Mouse (Mus musculus) forebrain, embryonic 10.5 days (tissue): ENCODE data around the gene Ddx4. TPM values are rescaled to one million over a fixed set of nuclear protein-coding genes. Genes with fewer than 3 reads are reported as not detected.
"Not testable (repeated sequence)": the region's sequence is repeated elsewhere in the genome, so short reads cannot be mapped to it uniquely, and the experiment has no call there.

Source experiments
- DNase-seq: peaks from one replicate; pipeline ENCODE4 v3.0.0-alpha.2; 2017; ENCODE audit warnings: low spot score; ENCODE audit errors: extremely low spot score
- H3K27ac ChIP-seq: fragments of 300-500 bp; sonication (generic); 2 replicates; pipeline ENCODE4 v1.5.1; 2016; ENCODE audit warnings: mild to moderate bottlenecking
- H3K27me3 ChIP-seq: fragments of 300-500 bp; sonication (generic); 2 replicates; pipeline ENCODE4 v1.6.1; 2016; ENCODE audit warnings: mild to moderate bottlenecking; ENCODE audit not compliant: poor library complexity, severe bottlenecking
- H3K36me3 ChIP-seq: fragments of 300-500 bp; sonication (generic); replicated peaks from 2 replicates; pipeline ENCODE4 v1.6.1; 2016; ENCODE audit warnings: mild to moderate bottlenecking, moderate library complexity
- H3K4me1 ChIP-seq: fragments of 300-500 bp; sonication (generic); 2 replicates; pipeline ENCODE4 v1.6.1; 2016
- H3K4me3 ChIP-seq: fragments of 300-500 bp; sonication (generic); 2 replicates; pipeline ENCODE4 v1.5.1; 2016; ENCODE audit warnings: mild to moderate bottlenecking, moderate library complexity
- H3K9me3 ChIP-seq: fragments of 300-500 bp; sonication (generic); 2 replicates; pipeline ENCODE4 v1.6.1; 2016; ENCODE audit warnings: mild to moderate bottlenecking, moderate library complexity
- WGBS: fragments of 180-500 bp; shearing (Covaris S2); methylation state at CpG from one replicate; pipeline ENCODE4 v1.1.7; 2016; 5-methylcytosine and 5-hydroxymethylcytosine counted together
- polyA plus RNA-seq: library from polyadenylated mRNA; unstranded; fragments of >200 nt; fragmentation: Nextera tagmentation; extraction: Ambion mirVana; gene quantifications from 2 replicates; pipeline ENCODE4 v1.2.1, GENCODE M21; 2016

Ddx4 gene
- polyA plus RNA-seq, 1 experiment from 2014 or later, result 0.45 TPM

DNA sequence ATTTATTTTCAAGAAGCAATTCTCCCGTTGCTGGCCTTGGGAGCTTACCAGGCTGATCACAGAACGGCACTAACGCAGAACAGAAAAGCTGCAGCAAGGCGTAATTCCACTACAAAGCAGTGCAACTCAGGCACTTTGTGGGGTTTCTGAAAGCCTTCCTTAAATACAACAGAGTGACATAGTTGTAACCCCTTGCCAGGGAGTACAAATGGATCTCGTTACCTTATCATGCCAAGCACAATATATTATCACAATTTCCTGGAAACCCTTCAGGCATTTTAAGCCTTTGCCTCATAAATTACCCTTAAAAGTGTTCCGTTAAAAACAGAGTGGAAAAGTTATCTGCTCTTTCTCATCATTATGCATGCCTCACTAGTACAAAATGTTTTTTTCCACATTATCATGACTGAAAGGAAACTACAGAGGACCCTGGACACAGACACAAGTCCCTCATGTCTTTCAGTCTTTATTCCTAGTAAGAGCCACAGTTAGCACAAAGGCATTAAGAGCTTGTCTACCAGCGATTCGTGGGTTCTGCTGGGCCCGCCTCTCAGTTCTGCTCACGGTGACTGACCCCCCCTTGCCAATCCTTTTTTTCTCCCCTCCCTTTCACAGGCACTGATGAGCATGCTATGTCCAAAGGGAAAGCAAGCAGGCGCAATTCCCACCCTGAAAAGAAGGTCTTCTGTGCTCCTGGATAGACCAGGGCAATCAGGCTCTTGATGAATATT, 71.5 kb downstream of the Ddx4 start:
- Histone ChIP-seq H3K4me3 (no peak overlapping the region), H3K27ac (no peak overlapping the region), H3K36me3 (no peaks in the 10 kb centered on the region), H3K27me3 (no peaks in the 10 kb centered on the region), H3K9me3 (0 out of 2 replicates have a peak, but pooled peaks cover 3% of the 10 kb centered on the region), H3K4me1 (peaks cover 20% of the 10 kb centered on the region)
- WGBS, result 36% methylated on average over 11 of the region's 11 CpGs
- no peak for DNase-seq

DNA sequence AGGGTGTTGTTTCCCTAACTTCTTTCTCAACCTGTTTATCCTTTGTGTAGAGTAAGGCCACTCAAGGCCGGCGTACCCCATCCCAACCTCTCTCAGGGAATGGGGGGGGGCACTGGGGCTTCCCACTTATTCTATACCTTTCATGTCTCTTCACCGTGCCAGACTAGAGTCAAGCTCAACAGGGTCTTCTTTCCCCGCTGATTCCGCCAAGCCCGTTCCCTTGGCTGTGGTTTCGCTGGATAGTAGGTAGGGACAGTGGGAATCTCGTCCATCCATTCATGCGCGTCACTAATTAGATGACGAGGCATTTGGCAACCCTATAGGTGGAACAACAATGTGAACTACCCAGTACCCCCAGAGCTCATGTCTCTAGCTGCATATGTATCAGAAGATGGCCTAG, 74.2 kb downstream of the Ddx4 start:
- H3K9me3 ChIP-seq, DNase-seq, H3K27ac ChIP-seq, H3K27me3 ChIP-seq, H3K4me3 ChIP-seq, H3K36me3 ChIP-seq: not testable (repeated sequence)
- H3K4me1 ChIP-seq, result peaks cover 20% of the 10 kb centered on the region
- 91% methylated on average over 11 of the region's 11 CpGs for WGBS

DNA sequence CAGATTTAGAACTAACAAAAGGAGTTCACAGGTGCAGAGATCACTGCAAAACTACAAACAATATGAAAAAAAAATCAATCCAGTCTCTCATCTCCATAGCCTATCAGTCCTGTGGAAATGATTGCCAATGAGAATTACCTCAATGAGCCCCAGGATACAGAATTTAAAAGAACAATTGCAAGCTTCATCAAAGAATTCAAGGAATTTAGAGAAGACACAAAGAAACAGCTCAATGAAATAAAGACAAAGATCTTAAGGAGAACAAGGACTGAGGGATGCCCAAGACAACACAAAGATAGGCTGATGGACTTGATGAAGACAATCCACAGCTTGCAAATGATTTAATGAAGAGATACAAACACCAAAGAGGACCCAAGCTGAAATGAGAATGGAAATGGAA, 78.5 kb downstream of the Ddx4 start:
- no peak overlapping the region for H3K4me3 ChIP-seq
- H3K27me3 ChIP-seq, result no peaks in the 10 kb centered on the region
- no peaks in the 10 kb centered on the region for H3K4me1 ChIP-seq
- H3K36me3 ChIP-seq, result no peaks in the 10 kb centered on the region
- 0 out of 2 replicates have a peak, but pooled peaks cover 3% of the 10 kb centered on the region for H3K9me3 ChIP-seq
- H3K27ac ChIP-seq, result no peak overlapping the region
- no peak for DNase-seq

DNA sequence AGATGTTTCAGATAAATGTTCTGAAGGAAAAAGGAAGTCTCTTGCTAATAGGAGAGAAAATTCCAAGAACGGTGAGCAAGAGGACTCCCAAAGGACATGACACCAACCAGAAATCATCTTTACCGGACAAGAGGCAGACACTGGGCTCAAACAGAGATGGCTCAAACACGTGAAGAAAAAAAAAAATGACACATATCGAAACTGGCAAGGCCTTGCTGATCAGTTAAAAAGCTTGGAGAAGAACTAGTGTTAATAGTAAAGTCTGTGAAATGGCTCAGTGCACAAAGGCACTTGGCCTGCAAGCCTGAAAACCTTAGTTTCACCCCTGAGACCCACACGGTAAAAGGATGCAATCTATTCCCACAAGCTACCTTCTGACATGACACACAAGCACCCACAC, 81.5 kb downstream of the Ddx4 start:
- Histone ChIP-seq H3K4me1 (no peaks in the 10 kb centered on the region), H3K27ac (no peak overlapping the region), H3K36me3 (no peaks in the 10 kb centered on the region), H3K4me3 (no peak overlapping the region), H3K9me3 (no peaks in the 10 kb centered on the region), H3K27me3 (no peaks in the 10 kb centered on the region)
- no peak for DNase-seq
- WGBS, result 78% methylated on average over 5 of the region's 5 CpGs

DNA sequence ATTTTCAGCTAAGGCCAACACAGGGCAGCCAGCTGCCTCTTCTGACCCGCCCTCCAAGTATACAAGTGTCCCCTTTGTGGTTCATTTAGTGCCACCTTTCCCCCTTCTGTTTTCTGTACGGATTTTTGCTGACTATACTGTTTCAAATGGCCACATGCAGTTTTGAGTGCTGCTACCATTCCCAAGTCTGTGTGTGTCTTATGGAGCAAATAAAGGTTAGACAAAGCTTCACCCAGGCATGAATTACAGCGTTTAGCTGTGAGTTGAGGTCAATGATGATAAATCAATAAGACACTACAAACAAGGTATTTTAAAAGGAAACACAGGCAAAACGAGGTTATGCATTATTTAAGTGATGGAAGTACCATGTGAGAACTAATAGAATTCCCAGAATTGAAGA, 82.7 kb downstream of the Ddx4 start:
- no peaks in the 10 kb centered on the region for H3K9me3 ChIP-seq
- 75% methylated on average over 4 of the region's 4 CpGs for WGBS
- no peaks in the 10 kb centered on the region for H3K27me3 ChIP-seq
- H3K27ac ChIP-seq, result no peak overlapping the region
- H3K36me3 ChIP-seq, result no peaks in the 10 kb centered on the region
- no peaks in the 10 kb centered on the region for H3K4me1 ChIP-seq
- DNase-seq, result no peak
- no peak overlapping the region for H3K4me3 ChIP-seq

DNA sequence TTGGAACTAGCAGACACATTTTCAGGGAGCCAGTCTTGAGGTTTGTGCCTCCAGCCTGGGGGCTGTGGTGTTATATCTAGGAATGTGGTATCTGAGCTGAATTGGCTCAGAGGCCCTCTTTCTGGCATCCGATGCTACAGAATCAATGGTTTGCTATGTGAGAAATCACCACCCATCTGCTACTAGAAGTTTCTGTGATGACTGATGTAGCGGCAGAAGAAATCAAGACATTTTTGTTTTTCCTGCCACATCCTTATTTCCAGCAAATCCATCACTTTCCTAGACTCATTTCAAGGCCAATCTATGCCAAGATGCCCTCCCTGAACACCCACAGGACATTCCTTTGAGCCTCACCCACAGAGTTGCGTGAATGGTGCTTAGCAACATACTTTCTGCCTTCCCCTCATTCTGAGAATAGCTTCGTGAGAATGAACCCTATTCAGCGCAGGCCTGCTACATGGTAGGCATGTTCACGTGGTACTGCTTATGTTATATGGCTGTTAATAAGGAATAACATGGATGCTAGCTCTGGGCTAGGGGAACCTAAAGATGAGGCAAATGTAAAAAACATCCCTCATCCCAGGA, 91.6 kb downstream of the Ddx4 start:
- H3K27me3 ChIP-seq, result no peaks in the 10 kb centered on the region
- no peaks in the 10 kb centered on the region for H3K9me3 ChIP-seq
- H3K4me1 ChIP-seq, result no peaks in the 10 kb centered on the region
- H3K27ac ChIP-seq, result no peak overlapping the region
- 91% methylated on average over 6 of the region's 6 CpGs for WGBS
- no peak for DNase-seq
- H3K4me3 ChIP-seq, result no peak overlapping the region
- H3K36me3 ChIP-seq, result no peaks in the 10 kb centered on the region

DNA sequence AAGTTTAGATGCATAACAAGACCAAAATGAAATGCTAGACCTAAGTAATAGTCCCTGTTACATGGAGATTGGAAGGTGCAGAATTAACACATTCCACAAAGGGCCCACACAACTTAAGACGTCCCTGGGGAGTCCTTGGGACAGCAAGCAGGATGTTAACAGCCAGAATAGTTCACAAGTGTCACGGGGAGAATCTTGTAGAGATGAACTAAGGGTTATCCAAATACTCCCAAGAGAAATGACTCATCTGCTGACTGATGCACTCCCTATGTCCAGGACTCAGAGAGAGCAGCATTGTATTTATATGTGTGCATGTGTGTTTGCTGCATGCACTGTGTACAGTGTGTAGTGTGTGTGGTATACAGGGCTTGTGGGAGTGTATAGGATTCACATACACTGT, 95.8 kb downstream of the Ddx4 start:
- 71% methylated on average over 2 of the region's 2 CpGs for WGBS
- Histone ChIP-seq H3K4me3 (no peak overlapping the region), H3K9me3 (no peaks in the 10 kb centered on the region), H3K4me1 (no peaks in the 10 kb centered on the region), H3K36me3 (no peaks in the 10 kb centered on the region), H3K27me3 (no peaks in the 10 kb centered on the region), H3K27ac (no peak overlapping the region)
- DNase-seq, result no peak

DNA sequence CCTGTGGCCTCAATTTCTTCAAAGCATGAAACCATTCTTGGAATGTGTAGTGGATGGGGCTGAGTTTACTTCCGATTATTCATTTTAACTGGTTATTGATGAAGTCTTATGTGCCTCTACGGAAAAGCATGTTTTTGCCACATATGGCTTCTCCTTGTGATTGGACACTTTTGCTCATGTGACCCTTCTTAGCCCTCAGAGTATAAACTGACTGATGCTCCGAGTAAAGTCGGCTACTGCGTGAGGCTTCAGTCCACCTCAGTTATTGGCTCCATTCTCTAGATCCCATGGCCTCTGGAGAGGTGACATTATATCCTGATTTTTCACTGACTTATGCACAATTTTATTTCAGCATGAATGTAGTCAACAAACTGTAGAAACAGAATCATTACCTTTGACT, 99.0 kb downstream of the Ddx4 start:
- 94% methylated on average over 5 of the region's 5 CpGs for WGBS
- DNase-seq, result no peak
- H3K4me3 ChIP-seq, result no peak overlapping the region
- no peak overlapping the region for H3K27ac ChIP-seq
- no peaks in the 10 kb centered on the region for H3K27me3 ChIP-seq
- no peaks in the 10 kb centered on the region for H3K9me3 ChIP-seq
- H3K4me1 ChIP-seq, result no peaks in the 10 kb centered on the region
- H3K36me3 ChIP-seq, result no peaks in the 10 kb centered on the region

DNA sequence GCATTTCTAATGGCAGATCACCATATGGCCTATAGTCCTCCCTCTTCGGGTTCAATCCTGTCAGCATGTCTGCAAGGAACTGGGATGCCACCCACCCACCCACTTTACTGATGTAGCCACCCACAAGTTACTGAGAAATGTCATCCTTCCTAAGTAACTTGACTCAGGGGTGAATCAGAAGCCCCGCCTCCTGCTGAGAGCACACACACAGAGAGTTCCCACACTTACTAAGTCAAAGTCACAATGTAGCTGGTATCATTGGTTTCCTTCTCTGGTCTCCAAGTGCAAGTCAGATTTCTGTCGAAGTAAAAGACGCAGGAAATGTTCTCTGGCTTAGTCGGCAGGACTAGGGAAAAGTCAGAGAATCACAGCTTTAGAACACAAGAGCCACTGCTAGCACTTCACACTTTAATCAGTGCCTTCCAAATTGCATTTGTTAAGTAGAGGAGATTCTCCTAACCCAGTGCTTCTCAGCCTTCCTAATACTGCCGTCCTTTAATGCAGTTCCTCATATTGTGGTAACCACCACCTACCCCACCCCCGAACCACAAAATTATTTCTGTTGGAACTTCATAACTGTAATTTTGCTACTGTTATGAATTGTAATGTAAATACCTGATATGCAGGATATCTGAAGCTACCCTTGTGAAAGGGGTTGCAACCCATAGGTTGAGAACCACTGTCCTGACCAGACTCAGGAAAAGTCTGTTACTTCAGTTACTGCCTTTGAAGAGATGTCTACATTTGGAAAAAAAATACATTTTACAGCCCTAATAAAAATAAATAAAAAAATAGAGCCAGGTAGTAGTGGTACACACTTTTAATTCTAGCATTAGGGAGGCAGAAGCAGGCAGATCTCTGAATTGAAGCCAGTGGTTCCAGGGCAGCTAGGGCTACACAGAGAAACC, 100.4 kb downstream of the Ddx4 start:
- no peak for DNase-seq
- Histone ChIP-seq H3K4me1 (no peaks in the 10 kb centered on the region), H3K27ac (no peak overlapping the region), H3K36me3 (no peaks in the 10 kb centered on the region), H3K9me3 (no peaks in the 10 kb centered on the region), H3K4me3 (no peak overlapping the region), H3K27me3 (no peaks in the 10 kb centered on the region)
- 87% methylated on average over 7 of the region's 7 CpGs for WGBS

Other genes starting within 250 kb of the Ddx4 start
- 20.1 and 20.4 TPM in 2 replicates for gene Il6st, start 188.4 kb downstream of the Ddx4 start, polyA plus RNA-seq
- gene Il31ra, start 58.1 kb downstream of the Ddx4 start, polyA plus RNA-seq, result not detected in 2 replicates
- gene Slc38a9, start 8.3 kb upstream of the Ddx4 start, polyA plus RNA-seq, result 12.3 and 12.5 TPM in 2 replicates
- 15.7 and 16.8 TPM in 2 replicates for gene Plpp1, start 148.3 kb upstream of the Ddx4 start, polyA plus RNA-seq